Mouse (Mus musculus) layer of hippocampus, adult 2 months (tissue): ENCODE measurements around the gene Dnaaf5. TPM values are rescaled to one million over a fixed set of nuclear protein-coding genes. Genes with fewer than 3 reads are reported as not detected.

ENCODE experiments used
- DNase-seq, 2 experiments: peaks; one replicate each; pipeline ENCODE4 v3.0.0; 2022; ENCODE audit warnings: low spot score in 2 of 2
- H3K27ac ChIP-seq: fragments of 200-600 bp; 2 replicates; pipeline ENCODE4 v1.8.1; 2022
- H3K4me3 ChIP-seq: fragments of 200-600 bp; 2 replicates; pipeline ENCODE4 v1.8.1; 2022; ENCODE audit warnings: mild to moderate bottlenecking
- CTCF ChIP-seq: fragments of 200-600 bp; conservative IDR thresholded peaks from 2 replicates; pipeline ENCODE4 v1.8.1; 2022; ENCODE audit warnings: antibody characterized with exemption, mild to moderate bottlenecking, moderate library complexity
- total RNA-seq, 2 experiments: library from RNA; stranded (reverse); gene quantifications; 2 replicates each; pipeline ENCODE4 v1.2.3; 2021

Gene Dnaaf5
- total RNA-seq, 2 experiments from 2014 or later, result 5.7 to 10.7 TPM

GRCm38 (mm10) chr5:139183131-139183530 lies 33.1 kb downstream of the Dnaaf5 start:
- DNase-seq, result peak; percentile 32 to 39
- TF ChIP-seq CTCF, result no peak
- no peak overlapping the region for H3K4me3 ChIP-seq
- peak overlapping the region; percentile 50; the same call in 1 of the 2 replicates for H3K27ac ChIP-seq

GRCm38 (mm10) chr5:139183601-139184000 lies 33.6 kb downstream of the Dnaaf5 start:
- TF ChIP-seq CTCF, result no peak
- Histone ChIP-seq H3K4me3 (no peak overlapping the region), H3K27ac (peak overlapping the region; percentile 50; the same call in 1 of the 2 replicates)
- DNase-seq, result no peak

GRCm38 (mm10) chr5:139184897-139185296 lies 34.9 kb downstream of the Dnaaf5 start:
- H3K4me3 ChIP-seq, result no peak overlapping the region
- DNase-seq, result no peak
- H3K27ac ChIP-seq, result no peak overlapping the region
- no peak for TF ChIP-seq CTCF

DNA sequence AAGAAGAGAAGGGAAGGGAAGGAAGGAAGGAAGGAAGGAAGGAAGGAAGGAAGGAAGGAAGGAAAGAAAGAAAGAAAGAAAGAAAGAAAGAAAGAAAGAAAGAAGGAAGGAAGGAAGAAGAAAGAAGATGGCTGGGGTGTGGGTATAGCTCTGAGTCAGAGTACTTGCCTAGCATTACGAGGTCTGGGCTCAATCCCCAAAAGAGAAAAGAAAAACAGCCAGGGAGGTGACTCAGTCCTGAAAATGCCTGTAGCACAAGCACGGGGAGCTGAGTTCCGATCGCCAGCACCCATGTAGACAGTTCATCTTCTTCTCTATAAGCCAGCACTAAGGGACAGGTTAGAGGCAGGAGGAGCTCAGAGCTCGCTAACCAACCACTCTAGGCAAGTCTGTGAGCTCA lies 39.7 kb downstream of the Dnaaf5 start:
- no peak overlapping the region for H3K27ac ChIP-seq
- DNase-seq, result no peak

DNA sequence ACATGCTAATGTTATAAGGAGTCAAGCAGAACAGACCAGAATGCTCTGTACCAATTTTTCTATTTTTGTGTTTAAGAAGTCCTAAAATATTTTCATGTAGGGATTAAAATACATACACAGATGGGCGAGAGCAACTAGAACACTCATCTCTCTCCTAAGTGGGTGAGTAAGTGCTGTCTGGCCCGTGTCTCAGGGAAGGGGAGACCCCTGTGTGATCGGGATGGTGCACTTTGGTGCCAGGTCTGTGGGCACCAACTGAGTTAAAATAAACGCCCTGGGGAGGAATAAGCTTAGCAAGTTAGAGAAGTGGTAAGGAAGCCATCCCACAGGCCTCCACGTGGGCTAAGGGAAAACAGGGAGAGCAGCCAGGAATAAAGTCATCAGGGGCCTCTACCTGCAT lies 40.9 kb downstream of the Dnaaf5 start:
- Histone ChIP-seq H3K27ac (peak overlapping the region; percentile 82), H3K4me3 (no peak overlapping the region)
- no peak for TF ChIP-seq CTCF
- no peak for DNase-seq

More for the DNA sequence above, 39.7 kb downstream of the Dnaaf5 start:
- no peak overlapping the region for H3K4me3 ChIP-seq
- no peak for TF ChIP-seq CTCF

GRCm38 (mm10) chr5:139198779-139199178 lies 48.8 kb downstream of the Dnaaf5 start:
- Histone ChIP-seq H3K4me3 (no peak overlapping the region), H3K27ac (peak overlapping the region; percentile 36; the same call in 1 of the 2 replicates)
- TF ChIP-seq CTCF, result no peak
- DNase-seq, result no peak

DNA sequence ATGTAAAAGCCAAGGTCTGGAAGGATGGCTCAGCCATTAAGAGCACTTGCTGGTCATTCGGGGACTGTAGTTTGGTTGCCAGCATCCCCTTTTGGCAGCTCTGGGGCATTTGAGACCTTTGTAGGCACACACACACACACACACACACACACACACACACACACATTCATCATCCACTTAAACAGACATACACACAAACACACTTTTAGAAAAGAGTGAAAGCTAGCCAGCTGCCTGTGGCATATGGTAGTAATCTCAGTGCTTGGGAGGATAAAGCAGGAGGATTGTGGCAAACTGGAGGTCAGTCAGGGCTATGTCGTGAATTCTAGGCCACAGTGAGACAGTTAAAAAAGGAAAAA lies 49.6 kb downstream of the Dnaaf5 start:
- no peak for TF ChIP-seq CTCF
- peak overlapping the region; percentile 96 for H3K27ac ChIP-seq
- DNase-seq, result no peak
- peak overlapping the region; percentile 76 for H3K4me3 ChIP-seq

GRCm38 (mm10) chr5:139199995-139200769 lies 50.2 kb downstream of the Dnaaf5 start, which contains the start of gene Sun1:
Gene Sun1 (plus strand): TSS chr5:139200637.
- DNase-seq, result peak; percentile 98 to 99
- TF ChIP-seq CTCF, result no peak
- Histone ChIP-seq H3K4me3 (peak within 1 kb of the TSS; percentile 76), H3K27ac (peak within 1 kb of the TSS; percentile 96)

DNA sequence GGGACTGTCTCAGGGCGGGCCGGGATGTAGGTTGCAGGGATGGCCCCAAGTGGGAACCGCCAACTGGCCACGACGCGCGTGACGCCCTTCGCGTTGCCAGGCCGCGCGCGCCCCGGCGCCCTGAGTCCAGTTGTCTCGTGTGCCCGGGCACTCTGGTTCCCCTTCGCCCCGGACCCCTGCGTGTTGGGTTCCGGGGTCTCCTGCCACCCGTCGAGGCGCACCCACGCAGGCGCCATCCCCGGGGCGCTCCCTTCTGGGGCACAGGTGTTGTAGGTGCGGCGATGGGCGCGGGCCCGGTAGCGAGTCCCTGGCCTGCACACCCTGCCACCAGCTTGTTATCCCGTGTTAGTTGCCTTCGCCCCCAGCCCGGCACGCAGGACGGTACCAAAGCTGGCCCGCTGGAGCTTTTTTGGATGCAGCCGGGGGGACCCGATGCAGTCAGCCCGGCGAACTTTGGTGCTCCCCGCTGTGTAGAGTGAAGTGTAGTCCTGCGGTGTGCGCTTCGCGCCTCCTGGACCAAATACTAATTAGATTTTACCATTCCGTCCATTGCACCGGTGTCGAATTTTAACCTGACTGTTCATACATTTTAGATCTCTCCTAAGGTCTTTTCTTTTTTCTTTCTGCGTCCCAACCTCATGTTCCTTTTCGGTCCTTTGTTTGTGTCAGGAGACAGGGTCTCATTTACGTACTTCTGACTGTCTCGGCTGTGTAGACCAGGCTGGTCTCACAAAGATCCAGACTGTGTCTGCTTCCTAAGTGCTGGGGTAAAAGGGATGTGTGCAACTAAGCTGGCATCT lies 50.9 kb downstream of the Dnaaf5 start:
- Histone ChIP-seq H3K4me3 (peak overlapping the region; percentile 76), H3K27ac (peak overlapping the region; percentile 96)
- DNase-seq, result no peak
- no peak for TF ChIP-seq CTCF

- no peak for TF ChIP-seq CTCF
- DNase-seq, result no peak
- peak overlapping the region; percentile 76 for H3K4me3 ChIP-seq
- H3K27ac ChIP-seq, result peak overlapping the region; percentile 28; the same call in 1 of the 2 replicates
Measured at GRCm38 (mm10) chr5:139202127-139202526, 52.1 kb downstream of the Dnaaf5 start.

DNA sequence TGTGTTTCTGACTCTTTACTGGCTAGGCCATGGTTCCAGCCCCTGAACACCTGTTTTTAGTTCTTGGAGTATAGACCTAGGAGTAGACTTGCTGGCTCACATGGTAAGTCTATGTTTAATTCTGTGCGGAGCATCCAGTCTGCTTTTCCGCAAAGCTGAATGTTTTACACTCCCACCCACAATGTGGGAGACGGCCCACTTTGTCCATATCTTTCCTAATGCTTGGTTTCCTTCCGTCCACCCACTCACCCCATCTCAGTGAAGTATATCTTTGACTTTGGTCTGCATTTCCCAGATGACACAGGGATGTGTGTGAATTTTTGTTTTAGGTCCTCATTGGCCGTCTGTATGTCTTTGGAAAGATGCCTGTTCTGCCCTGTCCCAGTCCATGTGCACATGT lies 53.3 kb downstream of the Dnaaf5 start:
- no peak for TF ChIP-seq CTCF
- Histone ChIP-seq H3K27ac (no peak overlapping the region), H3K4me3 (no peak overlapping the region)
- DNase-seq, result no peak

- Histone ChIP-seq H3K27ac (no peak overlapping the region), H3K4me3 (no peak overlapping the region)
- DNase-seq, result no peak
- no peak for TF ChIP-seq CTCF
Measured at GRCm38 (mm10) chr5:139206081-139206480, 56.1 kb downstream of the Dnaaf5 start.

DNA sequence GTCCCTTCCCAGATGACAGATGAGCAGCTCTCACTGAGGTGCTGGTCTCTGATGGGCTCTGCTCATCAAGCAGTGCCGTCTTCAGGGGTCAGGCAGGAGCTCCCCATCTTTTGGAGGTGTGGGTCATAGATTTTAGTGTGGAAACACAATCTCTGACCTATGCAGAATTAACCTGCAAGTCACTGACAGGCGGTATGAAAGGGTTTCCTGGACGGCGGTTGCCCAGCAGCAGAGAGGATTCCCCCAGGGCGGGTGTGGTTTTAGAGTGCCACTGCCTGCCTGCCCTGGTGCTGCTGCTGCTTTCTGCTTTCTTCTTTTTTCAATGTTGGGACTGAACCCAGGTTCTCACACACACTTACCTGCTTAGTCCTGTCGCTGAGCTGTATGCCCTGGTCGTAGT lies 56.5 kb downstream of the Dnaaf5 start:
- Histone ChIP-seq H3K27ac (no peak overlapping the region), H3K4me3 (no peak overlapping the region)
- no peak for DNase-seq
- TF ChIP-seq CTCF, result no peak
